Mouse (Mus musculus): ENCODE results near the gene Hvcn1. TPM values are rescaled to one million over a fixed set of nuclear protein-coding genes. Genes with fewer than 3 reads are reported as not detected.

Gene Hvcn1
- polyA plus RNA-seq, 1 experiment from 2014 or later: 6.7 TPM

GRCm38 (mm10) chr5:122267899-122268298 lies 61.3 kb downstream of the Hvcn1 start:
- Histone ChIP-seq H3K4me3 (no peak overlapping the region), H3K36me3 (no peaks in the 10 kb centered on the region), H3K9me3 (no peaks in the 10 kb centered on the region), H3K27me3 (ENCODE audit: insufficient read depth, poor library complexity, severe bottlenecking) (no peaks in the 10 kb centered on the region), H3K4me1 (peaks cover 17% of the 10 kb centered on the region), H3K27ac (no peak overlapping the region)
- WGBS: 20% methylated on average over 5 of the region's 5 CpGs
- DNase-seq (ENCODE audit: low spot score): no peak

GRCm38 (mm10) chr5:122268858-122269604 lies 62.4 kb downstream of the Hvcn1 start:
- DNase-seq (ENCODE audit: low spot score): no peak

GRCm38 (mm10) chr5:122272821-122273220 lies 66.2 kb downstream of the Hvcn1 start:
- 74% methylated on average over 5 of the region's 5 CpGs for WGBS
- Histone ChIP-seq H3K36me3 (no peaks in the 10 kb centered on the region), H3K4me3 (no peak overlapping the region), H3K4me1 (peaks cover 18% of the 10 kb centered on the region; the same call in 1 of the 2 replicates), H3K27ac (no peak overlapping the region), H3K27me3 (ENCODE audit: insufficient read depth, poor library complexity, severe bottlenecking) (no peaks in the 10 kb centered on the region), H3K9me3 (no peaks in the 10 kb centered on the region)
- DNase-seq (ENCODE audit: low spot score): no peak

More at GRCm38 (mm10) chr5:122268858-122269604, 62.4 kb downstream of the Hvcn1 start:
- no peaks in the 10 kb centered on the region for H3K27me3 ChIP-seq (ENCODE audit: insufficient read depth, poor library complexity, severe bottlenecking)
- H3K36me3 ChIP-seq: no peaks in the 10 kb centered on the region
- 58% methylated on average over 12 of the region's 12 CpGs for WGBS
- H3K9me3 ChIP-seq: no peaks in the 10 kb centered on the region
- no peak overlapping the region for H3K27ac ChIP-seq
- peaks cover 11% of the 10 kb centered on the region; the same call in 1 of the 2 replicates for H3K4me1 ChIP-seq
- H3K4me3 ChIP-seq: no peak overlapping the region

GRCm38 (mm10) chr5:122274785-122275184 lies 68.2 kb downstream of the Hvcn1 start:
- Histone ChIP-seq H3K4me1 (0 out of 2 replicates have a peak, but pooled peaks cover 11% of the 10 kb centered on the region), H3K4me3 (no peak overlapping the region), H3K27me3 (ENCODE audit: insufficient read depth, poor library complexity, severe bottlenecking) (no peaks in the 10 kb centered on the region), H3K27ac (no peak overlapping the region), H3K36me3 (no peaks in the 10 kb centered on the region), H3K9me3 (no peaks in the 10 kb centered on the region)
- no peak for DNase-seq (ENCODE audit: low spot score)
- WGBS: 32% methylated on average over 5 of the region's 5 CpGs

- no peak for DNase-seq (ENCODE audit: low spot score)
- no peak overlapping the region for H3K4me3 ChIP-seq
- no peaks in the 10 kb centered on the region for H3K9me3 ChIP-seq
- H3K27me3 ChIP-seq (ENCODE audit: insufficient read depth, poor library complexity, severe bottlenecking): no peaks in the 10 kb centered on the region
- 80% methylated on average over 7 of the region's 7 CpGs for WGBS
- H3K36me3 ChIP-seq: no peaks in the 10 kb centered on the region
- no peak overlapping the region for H3K27ac ChIP-seq
- H3K4me1 ChIP-seq: peaks cover 22% of the 10 kb centered on the region
These were observed 72.3 kb downstream of the Hvcn1 start for GRCm38 (mm10) chr5:122278946-122279345.

GRCm38 (mm10) chr5:122279799-122280421 lies 73.3 kb downstream of the Hvcn1 start:
- H3K4me3 ChIP-seq: no peak overlapping the region
- no peaks in the 10 kb centered on the region for H3K27me3 ChIP-seq (ENCODE audit: insufficient read depth, poor library complexity, severe bottlenecking)
- H3K36me3 ChIP-seq: no peaks in the 10 kb centered on the region
- H3K27ac ChIP-seq: no peak overlapping the region
- H3K4me1 ChIP-seq: peaks cover 18% of the 10 kb centered on the region
- 63% methylated on average over 12 of the region's 12 CpGs for WGBS
- no peaks in the 10 kb centered on the region for H3K9me3 ChIP-seq
- DNase-seq (ENCODE audit: low spot score): no peak

- no peaks in the 10 kb centered on the region for H3K9me3 ChIP-seq
- H3K27me3 ChIP-seq (ENCODE audit: insufficient read depth, poor library complexity, severe bottlenecking): no peaks in the 10 kb centered on the region
- no peak for DNase-seq (ENCODE audit: low spot score)
- WGBS: 34% methylated on average over 6 of the region's 6 CpGs
- H3K4me1 ChIP-seq: peaks cover 22% of the 10 kb centered on the region
- H3K27ac ChIP-seq: peak overlapping the region; percentile 59; the same call in 1 of the 2 replicates
- H3K4me3 ChIP-seq: peak overlapping the region; percentile 31; the same call in 1 of the 2 replicates
- H3K36me3 ChIP-seq: no peaks in the 10 kb centered on the region
These were observed 73.8 kb downstream of the Hvcn1 start for GRCm38 (mm10) chr5:122280422-122280826.

GRCm38 (mm10) chr5:122280827-122281462 lies 74.3 kb downstream of the Hvcn1 start:
- Histone ChIP-seq H3K27ac (peak overlapping the region; percentile 59; the same call in 1 of the 2 replicates), H3K27me3 (ENCODE audit: insufficient read depth, poor library complexity, severe bottlenecking) (no peaks in the 10 kb centered on the region), H3K4me1 (peaks cover 26% of the 10 kb centered on the region), H3K36me3 (no peaks in the 10 kb centered on the region), H3K9me3 (no peaks in the 10 kb centered on the region), H3K4me3 (peak overlapping the region; percentile 31; the same call in 1 of the 2 replicates)
- no peak for DNase-seq (ENCODE audit: low spot score)
- 28% methylated on average over 19 of the region's 19 CpGs for WGBS

GRCm38 (mm10) chr5:122283828-122284182 lies 77.2 kb downstream of the Hvcn1 start:
- Histone ChIP-seq H3K4me1 (peaks cover 32% of the 10 kb centered on the region), H3K36me3 (peaks cover 16% of the 10 kb centered on the region), H3K9me3 (no peaks in the 10 kb centered on the region), H3K27me3 (ENCODE audit: insufficient read depth, poor library complexity, severe bottlenecking) (no peaks in the 10 kb centered on the region), H3K27ac (peak overlapping the region; percentile 96; the same call in 1 of the 2 replicates), H3K4me3 (peak overlapping the region; percentile 94)
- DNase-seq (ENCODE audit: low spot score): no peak
- WGBS: 20% methylated on average over 2 of the region's 2 CpGs

GRCm38 (mm10) chr5:122284183-122285028 lies 77.8 kb downstream of the Hvcn1 start, which contains the start of gene Pptc7:
Gene Pptc7 (plus strand): TSS chr5:122284365.
- peak within 1 kb of the TSS; percentile 94 for H3K4me3 ChIP-seq
- no peaks in the 10 kb centered on the region for H3K27me3 ChIP-seq (ENCODE audit: insufficient read depth, poor library complexity, severe bottlenecking)
- peak; percentile 96 for DNase-seq (ENCODE audit: low spot score)
- WGBS: under 1% methylated on average over 111 of the region's 114 CpGs
- H3K36me3 ChIP-seq: peaks cover 19% of the 10 kb centered on the region
- H3K27ac ChIP-seq: peak within 1 kb of the TSS; percentile 96
- peaks cover 32% of the 10 kb centered on the region for H3K4me1 ChIP-seq
- no peaks in the 10 kb centered on the region for H3K9me3 ChIP-seq

GRCm38 (mm10) chr5:122285029-122285766 lies 78.6 kb downstream of the Hvcn1 start:
- peaks cover 23% of the 10 kb centered on the region for H3K36me3 ChIP-seq
- peaks cover 32% of the 10 kb centered on the region for H3K4me1 ChIP-seq
- peak overlapping the region; percentile 94 for H3K4me3 ChIP-seq
- H3K9me3 ChIP-seq: no peaks in the 10 kb centered on the region
- peak overlapping the region; percentile 96 for H3K27ac ChIP-seq
- DNase-seq (ENCODE audit: low spot score): peak; percentile 83
- under 1% methylated on average over 34 of the region's 34 CpGs for WGBS
- no peaks in the 10 kb centered on the region for H3K27me3 ChIP-seq (ENCODE audit: insufficient read depth, poor library complexity, severe bottlenecking)

- H3K9me3 ChIP-seq: no peaks in the 10 kb centered on the region
- peak overlapping the region; percentile 96 for H3K27ac ChIP-seq
- no peaks in the 10 kb centered on the region for H3K27me3 ChIP-seq (ENCODE audit: insufficient read depth, poor library complexity, severe bottlenecking)
- WGBS: 49% methylated on average over 7 of the region's 7 CpGs
- peaks cover 27% of the 10 kb centered on the region for H3K4me1 ChIP-seq
- H3K4me3 ChIP-seq: peak overlapping the region; percentile 94
- no peak for DNase-seq (ENCODE audit: low spot score)
- peaks cover 23% of the 10 kb centered on the region for H3K36me3 ChIP-seq
These were observed 79.2 kb downstream of the Hvcn1 start for GRCm38 (mm10) chr5:122285767-122286150.
